Mouse (Mus musculus) lung, postnatal 0 days (tissue): ENCODE measurements around the gene Rnf150.

Experiments used
- CTCF ChIP-seq: IDR thresholded peaks from 2 replicates; pipeline ENCODE4 v1.5.1; 2016; ENCODE audit warnings: antibody characterized with exemption, mild to moderate bottlenecking
- EP300 ChIP-seq: IDR thresholded peaks from 2 replicates; pipeline ENCODE4 v1.6.1; 2016; ENCODE audit warnings: antibody characterized with exemption, mild to moderate bottlenecking, control low read depth

GRCm38 (mm10) chr8:83041440-83041839, 178.3 kb downstream of the Rnf150 start:
- TF ChIP-seq CTCF = no peak
- no peak for TF ChIP-seq EP300
